Mouse (Mus musculus): Measurements from ENCODE around the gene Arhgap31.

The Arhgap31 gene

GRCm38 (mm10) chr16:38549479-38550396 is 163.3 kb downstream of the Arhgap31 start, which contains the start of gene Poglut1:
TSS of gene Poglut1 (minus strand) at chr16:38550258.
- no peak for DNase-seq (ENCODE audit: low read depth, low spot score)
